Comparison of ENCODE assay signal across 10 mouse cellular contexts in the genomic region with DNA sequence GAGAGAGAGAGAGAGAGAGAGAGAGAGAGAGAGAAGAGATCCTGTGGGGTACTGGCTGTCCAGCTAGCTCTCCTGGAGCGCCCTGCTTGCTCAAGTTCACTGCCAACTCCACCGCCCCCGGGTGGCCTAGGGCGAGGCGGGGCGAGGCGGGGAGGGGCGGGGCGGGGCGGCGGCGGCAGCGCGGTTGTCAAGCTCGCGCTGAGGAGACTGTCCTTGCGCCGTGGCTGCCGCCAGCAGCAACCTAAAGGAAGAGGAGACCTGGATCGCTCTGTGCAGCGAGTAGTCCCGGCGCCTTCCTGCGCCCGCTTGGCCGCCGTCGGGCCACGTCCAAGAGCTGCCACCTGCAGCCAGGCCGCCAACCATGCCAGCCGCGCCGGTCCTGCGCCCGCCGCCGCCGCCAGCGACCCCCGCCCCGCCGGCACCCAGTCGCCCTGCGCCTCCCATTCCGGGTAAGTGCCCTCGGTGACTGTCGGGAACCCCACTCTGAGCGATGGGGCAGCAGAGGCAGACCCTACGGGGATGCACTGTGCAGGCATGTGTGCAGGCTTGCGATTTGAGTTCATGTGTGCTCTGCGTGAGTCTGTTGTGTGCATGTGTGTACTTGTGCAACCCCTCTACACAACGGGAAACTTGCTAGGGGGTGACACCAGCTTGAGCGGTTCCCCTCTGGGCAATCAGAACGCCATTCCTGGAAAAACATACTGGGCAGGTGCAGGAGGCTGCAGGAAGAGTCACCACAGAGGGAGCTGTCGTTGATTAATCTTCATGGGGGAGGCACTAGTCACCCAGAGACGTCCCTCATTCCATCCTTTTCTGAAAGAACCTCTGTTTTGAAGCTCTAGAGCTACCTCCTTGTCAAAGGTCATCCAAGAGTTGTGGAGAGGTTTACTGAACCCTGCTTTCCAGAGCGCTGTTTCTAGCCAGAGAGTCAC. TPM values are rescaled to one million over a fixed set of nuclear protein-coding genes. Genes with fewer than 3 reads are reported as not detected.
DNase-seq lines count a peak whose midpoint lies in the region; ATAC-seq and TF ChIP-seq lines count a peak whose summit lies in the region.
"Had no signal": no experiment of that assay in that cellular context is flagged by ENCODE, and none has a peak within 500 bp of the region (broad histone marks: within the 10 kb centered on the region; RNA-seq: fewer than 3 reads in every experiment).

A gene (plus strand): TSS at position 178 of the 932 bp plus-strand sequence.

- WGBS in heart, embryonic 15.5 days = 3% methylated on average over 54 of the region's 57 CpGs
- 3% methylated on average over 53 of the region's 57 CpGs for WGBS in lung, embryonic 14.5 days

- H3K4me1 ChIP-seq in cortical plate, adult 2 months (ENCODE audit: control insufficient read depth, insufficient read depth, low read length) = no peaks in the 10 kb centered on the region
- peaks cover 5% of the 10 kb centered on the region for H3K4me1 ChIP-seq in heart, embryonic 15.5 days (replicated peaks)
- no peaks in the 10 kb centered on the region for H3K4me1 ChIP-seq in lung, embryonic 14.5 days (ENCODE audit: insufficient read depth)

- H3K4me3 ChIP-seq in cortical plate, adult 2 months (ENCODE audit: insufficient read depth, low read length) = peak within 1 kb of the TSS; percentile 96
- H3K4me3 ChIP-seq in heart, embryonic 15.5 days = peak within 1 kb of the TSS; percentile 54
- H3K4me3 ChIP-seq in lung, embryonic 14.5 days (ENCODE audit: low read depth, low read length) = peak within 1 kb of the TSS; percentile 40

- H3K27ac ChIP-seq in cortical plate, adult 2 months (ENCODE audit: insufficient read depth, low read length) = peak within 1 kb of the TSS; percentile 74
- no peak within 1 kb of the TSS for H3K27ac ChIP-seq in heart, embryonic 15.5 days
- no peak within 1 kb of the TSS for H3K27ac ChIP-seq in lung, embryonic 14.5 days (ENCODE audit: low read depth)
- H3K27ac ChIP-seq: macrophage had no signal

- 0 out of 2 replicates have a peak, but pooled peaks have one; percentile 30 for TF ChIP-seq POLR2A in cortical plate, adult 2 months (IDR thresholded peaks at IDR 0.05; ENCODE audit: extremely low read depth, insufficient read depth, low read length)

- H3K4me2 ChIP-seq in heart, embryonic 15.5 days = peak within 1 kb of the TSS; percentile 74
- H3K4me2 ChIP-seq in lung, embryonic 14.5 days = peak within 1 kb of the TSS; percentile 70

- peak; percentile 58 for ATAC-seq in heart, embryonic 15.5 days (replicated peaks; ENCODE audit: insufficient number of reproducible peaks, insufficient read depth, low FRiP score, low read depth)
- ATAC-seq in lung, embryonic 14.5 days (ENCODE audit: insufficient read depth) = peak; percentile 83

- H3K9me3 ChIP-seq in heart, embryonic 15.5 days (replicated peaks) = no peaks in the 10 kb centered on the region
- no peaks in the 10 kb centered on the region for H3K9me3 ChIP-seq in lung, embryonic 14.5 days (ENCODE audit: low read depth, low read length)

- no peak for TF ChIP-seq CTCF in cortical plate, adult 2 months (IDR thresholded peaks at IDR 0.05; ENCODE audit: extremely low read depth, insufficient read depth, low read length)
- TF ChIP-seq CTCF in lung, embryonic 14.5 days (IDR thresholded peaks at IDR 0.05; ENCODE audit: low read depth) = no peak

- H3K9ac ChIP-seq in heart, embryonic 15.5 days = peak within 1 kb of the TSS; percentile 32
- 0 out of 2 replicates have a peak within 1 kb of the TSS, but pooled peaks have one; percentile 27 for H3K9ac ChIP-seq in lung, embryonic 14.5 days

- peaks cover 13% of the 10 kb centered on the region for H3K27me3 ChIP-seq in heart, embryonic 15.5 days
- H3K27me3 ChIP-seq in lung, embryonic 14.5 days (ENCODE audit: insufficient read depth, low read length) = peaks cover 21% of the 10 kb centered on the region

- no peaks in the 10 kb centered on the region for H3K36me3 ChIP-seq in heart, embryonic 15.5 days
- no peaks in the 10 kb centered on the region for H3K36me3 ChIP-seq in lung, embryonic 14.5 days (ENCODE audit: insufficient read depth)

- DNase-seq in layer of hippocampus, adult 18-20 months (ENCODE audit: low spot score in 2 of 2) = no peak
- no peak for DNase-seq in layer of hippocampus, adult 9-10 months (ENCODE audit: low spot score)
- DNase-seq in kidney, postnatal 10 days = peak; percentile 76
- DNase-seq in lung, embryonic 14.5 days = peak; percentile 59
- DNase-seq in ovary, postnatal 10 days (ENCODE audit: low spot score) = peak; percentile 9
- no peak for DNase-seq in frontal cortex, postnatal 14 days (ENCODE audit: low spot score in 2 of 2)

RNA-seq across cellular contexts. Expression of the gene that starts here (rescaled TPM):
- total RNA-seq in layer of hippocampus, adult 18-20 months (2021) = 10 to 100 TPM; 19.0 to 21.7 TPM
- 24.8 and 28.7 TPM in 2 replicates for polyA plus RNA-seq in cortical plate, adult 2 months (2012; rRNA removed)
- 0.53 and 0.84 TPM in 2 replicates for polyA plus RNA-seq in heart, embryonic 15.5 days (2015; fragmentation: Nextera tagmentation; extraction: Ambion mirVana)
- 0.23 TPM in 1 of 2 replicates, not detected in the other for polyA plus RNA-seq in lung, embryonic 14.5 days (2014; fragmentation: Nextera tagmentation; extraction: Ambion mirVana)
- total RNA-seq: MEL had no signal
- polyA plus RNA-seq: macrophage had no signal

Comparison
In these comparisons a context has a peak if more than half of its experiments do, and no peak if none do; other contexts are left out.
1. RNA of the gene that starts here (polyA plus RNA-seq): 24.8 to 28.7 TPM in cortical plate, adult 2 months; 0.53 to 0.84 TPM in heart, embryonic 15.5 days and 0.23 TPM in lung, embryonic 14.5 days; every median in the first group is over 10 times any median in the second.
2. Peak in ATAC-seq, H3K4me3 ChIP-seq, H3K9ac ChIP-seq and H3K4me2 ChIP-seq in heart, embryonic 15.5 days; RNA of the gene not detected or under 1 TPM.
3. Peak in DNase-seq, ATAC-seq, H3K4me3 ChIP-seq, H3K9ac ChIP-seq and H3K4me2 ChIP-seq in lung, embryonic 14.5 days; RNA of the gene not detected or under 1 TPM.
4. DNase-seq: peak in kidney, postnatal 10 days (single experiment) and ovary, postnatal 10 days (single experiment); none in layer of hippocampus, adult 18-20 months (0 of 2), layer of hippocampus, adult 9-10 months (single experiment) and frontal cortex, postnatal 14 days (0 of 2).
5. H3K4me3 ChIP-seq: peak in every context shown above with its lines; median percentile 96 in cortical plate, adult 2 months; 54 in heart, embryonic 15.5 days; 40 in lung, embryonic 14.5 days.